Mouse (Mus musculus): ENCODE measurements around the gene 1700018F24Rik.
"Not testable (repeated sequence)": the region's sequence is repeated elsewhere in the genome, so short reads cannot be mapped to it uniquely, and the experiment has no call there.

The 1700018F24Rik gene

GRCm38 (mm10) chr5:145042690-145043089, at the start of gene 1700018F24Rik:
Gene 1700018F24Rik, plus strand, starts transcription at chr5:145042990.
- not testable (repeated sequence) for DNase-seq

- DNase-seq: peak; percentile 49
Measured at GRCm38 (mm10) chr5:144998491-144998890, 44.3 kb upstream of the 1700018F24Rik start.

- DNase-seq: no peak
Measured at GRCm38 (mm10) chr5:145003362-145003761, 39.4 kb upstream of the 1700018F24Rik start.

GRCm38 (mm10) chr5:145004495-145004894, 38.3 kb upstream of the 1700018F24Rik start:
- DNase-seq: no peak

GRCm38 (mm10) chr5:145005596-145005995, 37.2 kb upstream of the 1700018F24Rik start:
- DNase-seq: no peak

GRCm38 (mm10) chr5:145008878-145009659, 33.7 kb upstream of the 1700018F24Rik start:
- no peak for DNase-seq

GRCm38 (mm10) chr5:145014278-145014677, 28.5 kb upstream of the 1700018F24Rik start:
- no peak for DNase-seq

GRCm38 (mm10) chr5:145016761-145017160, 26.0 kb upstream of the 1700018F24Rik start:
- DNase-seq: not testable (repeated sequence)

- DNase-seq: not testable (repeated sequence)
Measured at GRCm38 (mm10) chr5:145020254-145020653, 22.5 kb upstream of the 1700018F24Rik start.

- DNase-seq: not testable (repeated sequence)
Measured at GRCm38 (mm10) chr5:145020712-145021111, 22.1 kb upstream of the 1700018F24Rik start.

GRCm38 (mm10) chr5:145030476-145030875, 12.3 kb upstream of the 1700018F24Rik start:
- DNase-seq: not testable (repeated sequence)

GRCm38 (mm10) chr5:145032391-145032790, 10.4 kb upstream of the 1700018F24Rik start, which contains the start of gene Gm4871:
Gene Gm4871, minus strand, starts transcription at chr5:145032754.
- not testable (repeated sequence) for DNase-seq

- peak; percentile 14 for DNase-seq
Measured at GRCm38 (mm10) chr5:145041628-145042027, 1.2 kb upstream of the 1700018F24Rik start.

GRCm38 (mm10) chr5:145054187-145054586, 11.4 kb downstream of the 1700018F24Rik start:
- DNase-seq: not testable (repeated sequence)

GRCm38 (mm10) chr5:145057907-145058306, 15.1 kb downstream of the 1700018F24Rik start:
- DNase-seq: no peak

GRCm38 (mm10) chr5:145058722-145059121, 15.9 kb downstream of the 1700018F24Rik start:
- DNase-seq: no peak

- no peak for DNase-seq
Measured at GRCm38 (mm10) chr5:145059524-145059923, 16.7 kb downstream of the 1700018F24Rik start.

GRCm38 (mm10) chr5:145064765-145065340, 22.1 kb downstream of the 1700018F24Rik start:
- DNase-seq: no peak

- DNase-seq: no peak
Measured at GRCm38 (mm10) chr5:145068863-145069262, 26.1 kb downstream of the 1700018F24Rik start.

- peak; percentile 87 for DNase-seq
Measured at GRCm38 (mm10) chr5:145069707-145070106, 26.9 kb downstream of the 1700018F24Rik start.

GRCm38 (mm10) chr5:145071342-145071741, 28.6 kb downstream of the 1700018F24Rik start:
- DNase-seq: peak; percentile 54

GRCm38 (mm10) chr5:145075081-145075480, 32.3 kb downstream of the 1700018F24Rik start:
- DNase-seq: no peak

- no peak for DNase-seq
Measured at GRCm38 (mm10) chr5:145081866-145082613, 39.2 kb downstream of the 1700018F24Rik start.

Measured in embryo, embryonic 11 days (tissue).